22 mouse cellular contexts compared by ENCODE assay signal in genomic region chr11:5495286-5495832, GRCm38 (mm10). TPM values are rescaled to one million over a fixed set of nuclear protein-coding genes. Genes with fewer than 3 reads are reported as not detected.
DNase-seq lines count a peak whose midpoint lies in the region; ATAC-seq lines count a peak whose summit lies in the region.
"Had no signal": no experiment of that assay in that cellular context is flagged by ENCODE, and none has a peak within 500 bp of the region (broad histone marks: within the 10 kb centered on the region; RNA-seq: fewer than 3 reads in every experiment).

No protein-coding gene starts in this region.

- H3K4me1 ChIP-seq in forebrain, embryonic 10.5 days = peaks cover 12% of the 10 kb centered on the region
- no peaks in the 10 kb centered on the region for H3K4me1 ChIP-seq in forebrain, embryonic 14.5 days (ENCODE audit: control insufficient read depth, insufficient read depth, low read length)
- peaks cover 3% of the 10 kb centered on the region; the same call in 1 of the 2 replicates for H3K4me1 ChIP-seq in midbrain, embryonic 11.5 days (ENCODE audit: control insufficient read depth, insufficient read depth, low read length)
- no peaks in the 10 kb centered on the region for H3K4me1 ChIP-seq in midbrain, embryonic 15.5 days
- H3K4me1 ChIP-seq: forebrain, embryonic 15.5 days; hindbrain, embryonic 12.5 days; hindbrain, embryonic 15.5 days had no signal

- no peak overlapping the region for H3K9ac ChIP-seq in forebrain, embryonic 14.5 days (ENCODE audit: low read length)
- H3K9ac ChIP-seq in midbrain, embryonic 11.5 days (ENCODE audit: low read length) = no peak overlapping the region
- H3K9ac ChIP-seq in midbrain, embryonic 15.5 days = no peak overlapping the region
- H3K9ac ChIP-seq: forebrain, embryonic 15.5 days; hindbrain, embryonic 12.5 days; hindbrain, embryonic 15.5 days had no signal

- 61% methylated on average over 12 of the region's 12 CpGs for WGBS in forebrain, embryonic 10.5 days
- WGBS in forebrain, embryonic 14.5 days = 53% methylated on average over 12 of the region's 12 CpGs
- 57% methylated on average over 12 of the region's 12 CpGs for WGBS in midbrain, embryonic 11.5 days
- 52% methylated on average over 12 of the region's 12 CpGs for WGBS in midbrain, embryonic 15.5 days

- H3K4me3 ChIP-seq in forebrain, embryonic 10.5 days = no peak overlapping the region
- no peak overlapping the region for H3K4me3 ChIP-seq in forebrain, embryonic 14.5 days (ENCODE audit: low read depth, low read length)
- no peak overlapping the region for H3K4me3 ChIP-seq in midbrain, embryonic 11.5 days (ENCODE audit: low read depth, low read length)
- H3K4me3 ChIP-seq in midbrain, embryonic 15.5 days = no peak overlapping the region
- H3K4me3 ChIP-seq: forebrain, embryonic 15.5 days; hindbrain, embryonic 12.5 days; hindbrain, embryonic 15.5 days had no signal

- DNase-seq in forebrain, embryonic 10.5 days (ENCODE audit: extremely low spot score, low spot score) = no peak
- no peak for DNase-seq in forebrain, embryonic 14.5 days (ENCODE audit: low spot score)
- peak; percentile 70 for DNase-seq in midbrain, embryonic 11.5 days (ENCODE audit: low spot score, missing footprints)
- peak; percentile 79 for DNase-seq in R1 (ENCODE audit: low read depth, low spot score)
- no peak for DNase-seq in adrenal gland, postnatal 25 days
- DNase-seq: adrenal gland, adult 8-10 months; adrenal gland, postnatal 36 days; cerebellum, adult 18-20 months; cerebellum, adult 9-10 months; cerebellum, postnatal 14 days; gastrocnemius, postnatal 25 days; heart, postnatal 36 days had no signal

- H3K36me3 ChIP-seq in forebrain, embryonic 10.5 days (replicated peaks) = no peaks in the 10 kb centered on the region
- H3K36me3 ChIP-seq in forebrain, embryonic 14.5 days (ENCODE audit: control insufficient read depth, insufficient read depth, low read length) = no peaks in the 10 kb centered on the region
- H3K36me3 ChIP-seq in midbrain, embryonic 11.5 days (ENCODE audit: control insufficient read depth, insufficient read depth, low read length) = no peaks in the 10 kb centered on the region
- H3K36me3 ChIP-seq in midbrain, embryonic 15.5 days (replicated peaks) = no peaks in the 10 kb centered on the region
- H3K36me3 ChIP-seq: forebrain, embryonic 15.5 days; hindbrain, embryonic 12.5 days; hindbrain, embryonic 15.5 days had no signal

- no peaks in the 10 kb centered on the region for H3K9me3 ChIP-seq in forebrain, embryonic 10.5 days
- no peaks in the 10 kb centered on the region for H3K9me3 ChIP-seq in forebrain, embryonic 14.5 days (replicated peaks; ENCODE audit: control insufficient read depth, low read length)
- no peaks in the 10 kb centered on the region for H3K9me3 ChIP-seq in midbrain, embryonic 11.5 days (ENCODE audit: control insufficient read depth, low read length)
- H3K9me3 ChIP-seq in midbrain, embryonic 15.5 days = no peaks in the 10 kb centered on the region
- H3K9me3 ChIP-seq: forebrain, embryonic 15.5 days; G1E; hindbrain, embryonic 12.5 days; hindbrain, embryonic 15.5 days had no signal

- H3K27me3 ChIP-seq in forebrain, embryonic 10.5 days (ENCODE audit: poor library complexity, severe bottlenecking) = no peaks in the 10 kb centered on the region
- H3K27me3 ChIP-seq in forebrain, embryonic 14.5 days (replicated peaks; ENCODE audit: control insufficient read depth, insufficient read depth, low read length) = no peaks in the 10 kb centered on the region
- H3K27me3 ChIP-seq in midbrain, embryonic 11.5 days (ENCODE audit: control insufficient read depth, insufficient read depth, low read length) = no peaks in the 10 kb centered on the region
- no peaks in the 10 kb centered on the region for H3K27me3 ChIP-seq in midbrain, embryonic 15.5 days (replicated peaks)
- H3K27me3 ChIP-seq: forebrain, embryonic 15.5 days; hindbrain, embryonic 12.5 days; hindbrain, embryonic 15.5 days; Patski had no signal

- ATAC-seq in forebrain, embryonic 14.5 days = no peak
- no peak for ATAC-seq in midbrain, embryonic 11.5 days (ENCODE audit: low FRiP score)
- ATAC-seq in midbrain, embryonic 15.5 days (replicated peaks) = no peak
- no peak for ATAC-seq in granulocyte monocyte progenitor cell, adult 5-6 weeks (replicated peaks; ENCODE audit: poor library complexity, severe bottlenecking)
- ATAC-seq: activated CD4-positive, CD25-positive, alpha-beta regulatory T cell, adult 4 months; forebrain, embryonic 15.5 days; intestine, postnatal 0 days; Patski had no signal

- no peak overlapping the region for H3K4me2 ChIP-seq in forebrain, embryonic 14.5 days (ENCODE audit: low read length)
- H3K4me2 ChIP-seq in midbrain, embryonic 11.5 days = no peak overlapping the region
- no peak overlapping the region for H3K4me2 ChIP-seq in midbrain, embryonic 15.5 days
- H3K4me2 ChIP-seq: forebrain, embryonic 15.5 days; heart, embryonic 11.5 days; hindbrain, embryonic 12.5 days; hindbrain, embryonic 15.5 days had no signal

- H3K27ac ChIP-seq in forebrain, embryonic 10.5 days = peak overlapping the region; percentile 37; the same call in 1 of the 2 replicates
- no peak overlapping the region for H3K27ac ChIP-seq in forebrain, embryonic 14.5 days (ENCODE audit: low read depth, low read length)
- H3K27ac ChIP-seq in midbrain, embryonic 11.5 days (ENCODE audit: low read depth, low read length) = no peak overlapping the region
- no peak overlapping the region for H3K27ac ChIP-seq in midbrain, embryonic 15.5 days
- H3K27ac ChIP-seq: forebrain, embryonic 15.5 days; hindbrain, embryonic 12.5 days; hindbrain, embryonic 15.5 days had no signal

RNA-seq across cellular contexts. Expression of gene Xbp1, which starts 25.1 kb away (rescaled TPM):
- 93.9 and 99.6 TPM in 2 replicates for polyA plus RNA-seq in forebrain, embryonic 10.5 days (2016; fragmentation: Nextera tagmentation; extraction: Ambion mirVana)
- polyA plus RNA-seq in forebrain, embryonic 14.5 days (2014; fragmentation: Nextera tagmentation; extraction: Ambion mirVana) = 124 and 145 TPM in 2 replicates
- polyA plus RNA-seq in midbrain, embryonic 11.5 days (2014; fragmentation: Nextera tagmentation; extraction: Ambion mirVana) = 126 and 133 TPM in 2 replicates
- polyA plus RNA-seq in midbrain, embryonic 15.5 days (2015; fragmentation: Nextera tagmentation; extraction: Ambion mirVana) = 152 and 159 TPM in 2 replicates
- 139 and 149 TPM in 2 replicates for total RNA-seq in adrenal gland, postnatal 25 days (2021)
- 197 TPM in 2 replicates for total RNA-seq in granulocyte monocyte progenitor cell, adult 5-6 weeks (2014; fragmentation: Nextera tagmentation)
- 194 and 200 TPM in 2 replicates for total RNA-seq in granulocyte monocyte progenitor cell, adult 5-6 weeks (2017)

RNA-seq across cellular contexts. Expression of gene Ccdc117, which starts 46.6 kb away (rescaled TPM):
- 21.5 and 27.2 TPM in 2 replicates for polyA plus RNA-seq in forebrain, embryonic 10.5 days (2016; fragmentation: Nextera tagmentation; extraction: Ambion mirVana)
- polyA plus RNA-seq in forebrain, embryonic 14.5 days (2014; fragmentation: Nextera tagmentation; extraction: Ambion mirVana) = 13.1 and 14.8 TPM in 2 replicates
- 26.2 and 27.4 TPM in 2 replicates for polyA plus RNA-seq in midbrain, embryonic 11.5 days (2014; fragmentation: Nextera tagmentation; extraction: Ambion mirVana)
- 12.1 and 13.6 TPM in 2 replicates for polyA plus RNA-seq in midbrain, embryonic 15.5 days (2015; fragmentation: Nextera tagmentation; extraction: Ambion mirVana)
- total RNA-seq in adrenal gland, postnatal 25 days (2021) = 28.3 and 30.3 TPM in 2 replicates
- 16.3 and 18.5 TPM in 2 replicates for total RNA-seq in granulocyte monocyte progenitor cell, adult 5-6 weeks (2014; fragmentation: Nextera tagmentation)
- total RNA-seq in granulocyte monocyte progenitor cell, adult 5-6 weeks (2017) = 26.1 and 38.3 TPM in 2 replicates

RNA-seq across cellular contexts. Expression of gene Znrf3, which starts 50.7 kb away (rescaled TPM):
- 11.1 and 11.9 TPM in 2 replicates for polyA plus RNA-seq in forebrain, embryonic 10.5 days (2016; fragmentation: Nextera tagmentation; extraction: Ambion mirVana)
- polyA plus RNA-seq in forebrain, embryonic 14.5 days (2014; fragmentation: Nextera tagmentation; extraction: Ambion mirVana) = 4.9 and 5.8 TPM in 2 replicates
- 10.4 and 10.8 TPM in 2 replicates for polyA plus RNA-seq in midbrain, embryonic 11.5 days (2014; fragmentation: Nextera tagmentation; extraction: Ambion mirVana)
- 7.1 and 7.8 TPM in 2 replicates for polyA plus RNA-seq in midbrain, embryonic 15.5 days (2015; fragmentation: Nextera tagmentation; extraction: Ambion mirVana)
- 25.6 and 43.2 TPM in 2 replicates for total RNA-seq in adrenal gland, postnatal 25 days (2021)
- total RNA-seq in granulocyte monocyte progenitor cell, adult 5-6 weeks (2014; fragmentation: Nextera tagmentation) = 6.4 and 8.6 TPM in 2 replicates
- 2.2 TPM in 2 replicates for total RNA-seq in granulocyte monocyte progenitor cell, adult 5-6 weeks (2017)

Comparison
In these comparisons a context has a peak if more than half of its experiments do, and no peak if none do; other contexts are left out.
1. DNase-seq: peak in midbrain, embryonic 11.5 days (single experiment) and R1 (single experiment); none in forebrain, embryonic 10.5 days (single experiment), forebrain, embryonic 14.5 days (single experiment) and adrenal gland, postnatal 25 days (single experiment).